Mouse (Mus musculus) hindbrain, embryonic 11.5 days (tissue): ENCODE measurements around the gene Rad54l2. TPM values are rescaled to one million over a fixed set of nuclear protein-coding genes. Genes with fewer than 3 reads are reported as not detected.

Source experiments
- ATAC-seq: fragments of 200-750 bp; cut with Nextera tagmentation; 2 replicates; pipeline ENCODE4 v1.8.0; 2017; ENCODE audit warnings: mild to moderate bottlenecking, moderate TSS enrichment, moderate library complexity; ENCODE audit not compliant: low FRiP score
- DNase-seq: peaks from one replicate; pipeline ENCODE4 v3.0.0-alpha.2; 2015; ENCODE audit warnings: low spot score
- H3K27ac ChIP-seq: fragments of 300-500 bp; sonication (generic); 2 replicates; pipeline ENCODE4 v1.5.1; 2014; ENCODE audit warnings: mild to moderate bottlenecking, low read depth, low read length
- H3K27me3 ChIP-seq: fragments of 300-500 bp; sonication (generic); 2 replicates; pipeline ENCODE4 v1.6.1; 2014; ENCODE audit warnings: mild to moderate bottlenecking, low read length, moderate library complexity, mixed read lengths; ENCODE audit not compliant: control insufficient read depth, insufficient read depth
- H3K36me3 ChIP-seq: fragments of 300-500 bp; sonication (generic); 2 replicates; pipeline ENCODE4 v1.6.1; 2014; ENCODE audit warnings: mild to moderate bottlenecking, low read length, moderate library complexity, mixed read lengths; ENCODE audit not compliant: control insufficient read depth, insufficient read depth
- H3K4me1 ChIP-seq: fragments of 300-500 bp; sonication (generic); replicated peaks from 2 replicates; pipeline ENCODE4 v1.6.1; 2014; ENCODE audit warnings: low read length, mixed read lengths; ENCODE audit not compliant: control insufficient read depth, insufficient read depth
- H3K4me2 ChIP-seq: fragments of 300-500 bp; sonication (generic); replicated peaks from 2 replicates; pipeline ENCODE4 v1.6.1; 2014; ENCODE audit warnings: mild to moderate bottlenecking, low read depth, low read length
- H3K4me3 ChIP-seq: fragments of 300-500 bp; sonication (generic); 2 replicates; pipeline ENCODE4 v1.5.1; 2014; ENCODE audit warnings: low read depth, low read length
- H3K9ac ChIP-seq: fragments of 300-500 bp; sonication (generic); 2 replicates; pipeline ENCODE4 v1.6.1; 2014; ENCODE audit warnings: low read depth, low read length
- H3K9me3 ChIP-seq: fragments of 300-500 bp; sonication (generic); 2 replicates; pipeline ENCODE4 v1.6.1; 2016; ENCODE audit warnings: low read length; ENCODE audit not compliant: control insufficient read depth
- WGBS: fragments of 180-500 bp; shearing (Covaris S2); extraction: QIAGEN DNeasy Blood & Tissue Kit; methylation state at CpG from one replicate; pipeline ENCODE4 v1.1.7; 2014; 5-methylcytosine and 5-hydroxymethylcytosine counted together
- polyA plus RNA-seq: library from polyadenylated mRNA; unstranded; fragments of >200 nt; fragmentation: Nextera tagmentation; extraction: Ambion mirVana; gene quantifications from 2 replicates; pipeline ENCODE4 v1.2.1, GENCODE M21; 2014

The Rad54l2 gene
- polyA plus RNA-seq, 1 experiment from 2014 or later, result 8.8 TPM

GRCm38 (mm10) chr9:106688834-106689233 lies 100.2 kb downstream of the Rad54l2 start:
- no peak overlapping the region for H3K9ac ChIP-seq
- no peaks in the 10 kb centered on the region for H3K27me3 ChIP-seq
- H3K9me3 ChIP-seq, result no peaks in the 10 kb centered on the region
- H3K36me3 ChIP-seq, result 0 out of 2 replicates have a peak, but pooled peaks cover 3% of the 10 kb centered on the region
- H3K4me3 ChIP-seq, result no peak overlapping the region
- WGBS, result 84% methylated on average over 8 of the region's 8 CpGs
- no peak for DNase-seq
- H3K4me2 ChIP-seq, result no peak overlapping the region
- ATAC-seq, result no peak
- H3K27ac ChIP-seq, result no peak overlapping the region
- peaks cover 2% of the 10 kb centered on the region; the same call in 1 of the 2 replicates for H3K4me1 ChIP-seq

- H3K4me2 ChIP-seq, result no peak overlapping the region
- no peaks in the 10 kb centered on the region for H3K9me3 ChIP-seq
- 39% methylated on average over 8 of the region's 8 CpGs for WGBS
- H3K4me3 ChIP-seq, result no peak overlapping the region
- H3K9ac ChIP-seq, result no peak overlapping the region
- ATAC-seq (peak; percentile 59), DNase-seq (peak; percentile 89)
- H3K27me3 ChIP-seq, result no peaks in the 10 kb centered on the region
- H3K27ac ChIP-seq, result no peak overlapping the region
- no peaks in the 10 kb centered on the region for H3K36me3 ChIP-seq
- H3K4me1 ChIP-seq, result peaks cover 2% of the 10 kb centered on the region; the same call in 1 of the 2 replicates
Observed at GRCm38 (mm10) chr9:106686983-106687650, 101.9 kb downstream of the Rad54l2 start.

GRCm38 (mm10) chr9:106685249-106686101 lies 103.5 kb downstream of the Rad54l2 start, which contains the start of gene Tex264:
Tex264 (minus strand) TSS chr9:106685927.
- Histone ChIP-seq H3K27me3 (no peaks in the 10 kb centered on the region), H3K9me3 (no peaks in the 10 kb centered on the region), H3K4me3 (peak within 1 kb of the TSS; percentile 78), H3K27ac (peak within 1 kb of the TSS; percentile 42; the same call in 1 of the 2 replicates), H3K4me2 (peak within 1 kb of the TSS; percentile 95), H3K9ac (peak within 1 kb of the TSS; percentile 69), H3K4me1 (peaks cover 2% of the 10 kb centered on the region; the same call in 1 of the 2 replicates), H3K36me3 (0 out of 2 replicates have a peak, but pooled peaks cover 2% of the 10 kb centered on the region)
- ATAC-seq, result peak; percentile 85
- peak; percentile 81 for DNase-seq
- WGBS, result under 1% methylated on average over 66 of the region's 86 CpGs

- peak overlapping the region; percentile 95 for H3K4me2 ChIP-seq
- ATAC-seq, result peak; percentile 15; the same call in 1 of the 2 replicates
- no peaks in the 10 kb centered on the region for H3K9me3 ChIP-seq
- peak overlapping the region; percentile 78 for H3K4me3 ChIP-seq
- no peaks in the 10 kb centered on the region for H3K27me3 ChIP-seq
- H3K4me1 ChIP-seq, result peaks cover 2% of the 10 kb centered on the region; the same call in 1 of the 2 replicates
- H3K27ac ChIP-seq, result no peak overlapping the region
- WGBS, result 5% methylated on average over 11 of the region's 14 CpGs
- 0 out of 2 replicates have a peak, but pooled peaks cover 2% of the 10 kb centered on the region for H3K36me3 ChIP-seq
- peak overlapping the region; percentile 69 for H3K9ac ChIP-seq
- DNase-seq, result no peak
Observed at GRCm38 (mm10) chr9:106684918-106685248, 104.1 kb downstream of the Rad54l2 start.

- Histone ChIP-seq H3K4me3 (peak overlapping the region; percentile 78), H3K9me3 (no peaks in the 10 kb centered on the region), H3K4me1 (peaks cover 2% of the 10 kb centered on the region; the same call in 1 of the 2 replicates), H3K27me3 (no peaks in the 10 kb centered on the region), H3K4me2 (peak overlapping the region; percentile 95), H3K9ac (no peak overlapping the region; the same call in 1 of the 2 replicates), H3K36me3 (0 out of 2 replicates have a peak, but pooled peaks cover 2% of the 10 kb centered on the region), H3K27ac (no peak overlapping the region)
- no peak for ATAC-seq
- WGBS, result 79% methylated on average over 6 of the region's 6 CpGs
- DNase-seq, result no peak
Observed at GRCm38 (mm10) chr9:106684093-106684872, 104.7 kb downstream of the Rad54l2 start.

GRCm38 (mm10) chr9:106681026-106681425 lies 108.0 kb downstream of the Rad54l2 start:
- no peak for DNase-seq
- Histone ChIP-seq H3K4me3 (no peak overlapping the region), H3K4me2 (no peak overlapping the region), H3K4me1 (peaks cover 2% of the 10 kb centered on the region; the same call in 1 of the 2 replicates), H3K36me3 (0 out of 2 replicates have a peak, but pooled peaks cover 2% of the 10 kb centered on the region), H3K27me3 (no peaks in the 10 kb centered on the region), H3K9me3 (no peaks in the 10 kb centered on the region), H3K27ac (no peak overlapping the region), H3K9ac (no peak overlapping the region)
- WGBS, result 88% methylated on average over 9 of the region's 9 CpGs
- ATAC-seq, result no peak

GRCm38 (mm10) chr9:106678242-106678641 lies 110.8 kb downstream of the Rad54l2 start:
- H3K4me1 ChIP-seq, result no peaks in the 10 kb centered on the region
- H3K9ac ChIP-seq, result no peak overlapping the region
- 77% methylated on average over 4 of the region's 4 CpGs for WGBS
- H3K4me3 ChIP-seq, result no peak overlapping the region
- no peaks in the 10 kb centered on the region for H3K9me3 ChIP-seq
- H3K27ac ChIP-seq, result no peak overlapping the region
- no peak for ATAC-seq
- DNase-seq, result no peak
- H3K36me3 ChIP-seq, result 0 out of 2 replicates have a peak, but pooled peaks cover 2% of the 10 kb centered on the region
- no peak overlapping the region for H3K4me2 ChIP-seq
- no peaks in the 10 kb centered on the region for H3K27me3 ChIP-seq

GRCm38 (mm10) chr9:106677702-106678101 lies 111.3 kb downstream of the Rad54l2 start:
- no peak overlapping the region for H3K4me3 ChIP-seq
- H3K9me3 ChIP-seq, result no peaks in the 10 kb centered on the region
- H3K4me1 ChIP-seq, result no peaks in the 10 kb centered on the region
- H3K4me2 ChIP-seq, result no peak overlapping the region
- H3K27ac ChIP-seq, result no peak overlapping the region
- H3K36me3 ChIP-seq, result 0 out of 2 replicates have a peak, but pooled peaks cover 2% of the 10 kb centered on the region
- H3K27me3 ChIP-seq, result no peaks in the 10 kb centered on the region
- DNase-seq (no peak), ATAC-seq (no peak)
- 86% methylated on average over 5 of the region's 5 CpGs for WGBS
- H3K9ac ChIP-seq, result no peak overlapping the region
